Mouse (Mus musculus): ENCODE measurements around the gene D630003M21Rik.

DNA sequence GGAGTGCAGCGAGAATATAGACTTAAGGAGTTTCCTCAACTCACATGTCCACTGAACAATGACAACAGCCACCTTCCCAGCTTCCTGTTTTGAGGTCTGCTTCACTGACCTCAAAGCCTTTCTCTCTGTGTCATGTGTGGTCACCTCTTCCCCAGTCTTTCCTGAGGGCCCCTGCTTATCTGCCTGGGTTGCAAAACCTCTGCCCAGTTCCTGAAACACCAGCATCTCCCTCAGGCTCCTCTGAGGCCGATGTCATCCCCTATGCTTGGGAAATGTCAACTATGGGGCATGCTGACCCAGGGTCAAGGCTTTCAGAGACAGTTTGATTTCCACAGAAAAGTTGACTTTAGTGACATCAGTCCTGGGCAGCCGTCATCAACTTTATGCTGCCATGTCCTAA is 53.6 kb downstream of the D630003M21Rik start:
- TF ChIP-seq CTCF (IDR thresholded peaks at IDR 0.05; ENCODE audit: low read depth, low read length), result no peak
- TF ChIP-seq TAL1 (conservative IDR thresholded peaks at IDR 0.05; ENCODE audit: low read depth, low read length), result no peak
- TF ChIP-seq GATA1 (IDR thresholded peaks at IDR 0.05; ENCODE audit: borderline replicate concordance, low read length), result no peak

Measured in G1E (cell line).